Mouse (Mus musculus): Measurements from ENCODE around the gene Rai1.

DNA sequence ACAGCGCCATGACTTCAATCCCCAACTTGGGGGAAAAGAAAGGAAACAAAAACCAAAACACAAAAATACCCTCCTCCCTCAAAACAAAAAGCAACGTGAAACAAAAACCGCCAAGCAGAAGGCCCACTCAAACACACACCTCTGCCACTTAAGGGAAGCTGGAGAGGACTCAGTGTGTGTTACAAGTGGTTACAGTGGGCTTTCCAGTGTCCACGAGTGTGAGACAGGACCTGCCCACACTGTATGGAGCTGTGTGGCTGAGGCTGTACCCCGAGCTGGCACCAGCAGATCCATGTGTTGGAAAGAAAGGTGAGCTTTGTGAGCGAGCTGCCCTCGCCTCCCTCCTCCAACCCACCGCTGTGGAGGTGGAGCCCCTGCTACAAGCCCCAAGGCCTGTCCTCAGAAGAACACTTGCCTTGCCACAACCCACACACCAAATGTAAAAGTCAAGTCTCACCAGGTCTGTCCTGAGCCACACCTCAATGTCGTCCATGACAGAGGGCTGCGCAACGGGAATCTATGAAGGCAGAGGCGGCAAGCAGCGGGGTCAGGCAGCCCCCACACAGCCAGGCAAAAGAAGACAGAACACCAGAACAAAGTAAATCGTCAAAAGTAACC, 127.7 kb downstream of the Rai1 start:
- TF ChIP-seq CTCF (IDR thresholded peaks at IDR 0.05; ENCODE audit: low read depth) (no peak), EP300 (IDR thresholded peaks at IDR 0.05; ENCODE audit: low read depth) (no peak)
